Mouse (Mus musculus) WW6 (cell line): ENCODE data around the gene Riok1.

ENCODE experiments used
- DNase-seq: peaks from one replicate; pipeline ENCODE4 v3.0.0-alpha.2; 2013; ENCODE audit warnings: low read depth, low spot score

Gene Riok1

DNA sequence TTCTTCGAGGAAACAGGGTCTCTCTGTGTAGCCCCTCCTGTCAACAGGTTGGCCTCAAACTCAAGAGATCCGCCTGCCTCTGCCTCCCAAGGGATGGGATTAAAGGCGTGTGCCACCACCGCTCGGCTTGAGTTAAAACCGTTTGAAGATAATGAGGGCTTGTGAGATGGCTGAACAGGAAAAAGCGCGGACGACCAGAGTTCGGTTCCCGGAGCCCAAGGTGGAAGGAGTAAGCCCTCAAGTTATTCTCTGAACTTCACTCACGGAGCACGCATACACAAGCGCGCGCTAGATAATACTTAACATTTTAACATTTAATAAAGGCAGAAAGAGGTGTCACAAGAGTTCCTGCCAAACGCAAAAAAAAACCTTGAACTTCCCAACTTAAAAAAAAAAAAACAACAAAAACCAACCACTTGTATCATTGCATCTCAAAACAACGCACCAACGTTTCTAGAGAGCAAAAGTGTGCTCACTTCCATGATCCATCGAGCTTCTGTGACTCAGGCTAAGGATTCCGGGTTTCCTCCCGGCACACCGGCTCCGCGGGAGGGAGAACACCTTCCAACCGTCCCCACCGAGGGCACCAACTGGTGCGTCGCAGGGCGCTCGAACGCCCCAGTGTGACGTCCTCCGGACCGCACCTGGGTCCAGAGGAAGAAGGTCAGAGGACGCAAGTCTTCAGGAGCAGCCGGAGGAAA is at the start of gene Riok1:
Gene Riok1 (plus strand): TSS at position 653 of the 701 bp plus-strand sequence.
- DNase-seq: no peak

DNA sequence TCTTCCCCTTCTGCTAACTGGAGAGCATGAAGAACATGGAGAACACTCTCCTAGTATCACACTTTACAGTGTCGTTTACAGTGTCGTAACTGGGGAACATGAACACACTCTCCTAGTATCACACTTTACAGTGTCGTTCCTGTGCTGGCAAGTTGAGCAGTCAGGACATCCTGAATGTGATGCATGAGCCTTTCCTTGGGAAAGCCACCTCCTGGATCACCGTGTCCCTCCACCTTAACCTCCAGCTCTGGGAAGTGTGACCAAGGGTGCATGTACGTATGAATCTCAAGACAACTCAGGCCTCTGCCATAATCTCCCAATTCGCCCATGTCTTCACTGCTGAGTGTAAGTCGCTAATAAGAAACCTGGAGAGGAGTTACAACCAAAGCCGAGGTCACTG is 47.1 kb upstream of the Riok1 start:
- no peak for DNase-seq

DNA sequence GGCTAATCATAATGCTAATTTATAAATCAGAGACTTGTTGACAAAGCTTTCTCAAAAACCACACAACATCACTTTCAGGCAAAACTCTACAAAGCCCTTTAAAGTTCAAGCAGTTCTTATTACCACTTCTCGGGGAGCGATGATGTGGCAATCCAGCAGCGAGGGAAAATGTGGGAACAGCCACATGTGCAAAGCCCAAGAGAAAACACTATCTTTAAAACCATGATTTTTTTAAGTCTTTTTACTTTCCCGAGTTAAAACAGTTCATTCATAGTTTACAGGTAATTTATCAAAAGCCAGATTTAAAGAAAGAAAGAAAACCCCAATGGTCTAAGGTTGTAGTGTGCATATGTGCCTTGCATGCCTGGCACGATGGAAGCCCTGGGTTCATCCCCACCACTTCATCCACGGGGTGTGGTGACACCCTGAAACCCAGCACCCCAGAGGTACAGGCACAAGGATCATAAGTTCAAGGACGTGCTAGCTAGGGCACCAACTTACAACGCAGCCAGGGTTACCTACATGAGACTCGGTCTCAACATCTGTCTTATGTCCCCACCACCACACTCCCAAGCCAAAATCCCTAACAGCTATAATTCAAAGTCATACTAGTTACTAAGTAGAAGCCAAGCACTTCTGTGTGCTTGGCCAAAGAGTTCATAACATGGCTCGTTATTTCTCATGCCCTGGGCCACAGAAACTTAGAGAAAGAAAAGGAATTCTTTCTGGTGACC is 44.0 kb upstream of the Riok1 start:
- no peak for DNase-seq

GRCm38 (mm10) chr13:37993376-37993703 is 43.5 kb upstream of the Riok1 start:
- no peak for DNase-seq

DNA sequence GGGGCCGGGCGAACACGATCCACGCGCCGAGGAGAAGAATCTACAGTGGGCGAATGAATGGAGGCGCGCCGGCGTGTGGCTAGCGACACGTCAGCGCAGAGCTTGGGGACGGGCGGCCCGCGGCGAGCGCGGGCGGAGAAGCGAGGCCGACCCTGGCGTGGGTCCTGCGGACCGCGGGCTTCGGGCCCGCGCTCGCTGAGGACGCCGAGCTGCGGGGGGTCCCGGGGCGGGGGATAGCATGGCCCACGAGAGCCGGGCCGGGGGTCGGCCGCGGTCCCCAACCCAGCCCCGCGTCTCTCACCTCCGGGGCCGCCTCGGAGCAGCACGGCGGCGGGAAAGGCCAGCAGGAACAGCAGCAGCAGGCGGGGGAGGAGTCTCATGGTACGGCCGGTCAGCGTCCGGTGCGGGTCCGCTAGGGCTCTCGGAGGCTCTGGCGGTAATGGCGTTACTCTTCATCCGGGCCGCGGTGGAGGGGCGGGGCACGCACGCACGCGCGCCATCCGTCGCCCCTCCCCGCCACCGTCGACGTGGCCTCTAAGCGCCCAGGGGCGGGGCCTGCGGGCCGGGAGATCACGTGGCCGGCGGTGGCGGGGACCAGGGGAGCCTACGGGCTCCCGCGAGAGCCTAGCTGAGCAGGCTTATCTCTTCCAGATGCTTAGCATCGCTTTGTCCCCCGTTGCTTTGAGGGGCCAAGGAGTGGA is 42.9 kb upstream of the Riok1 start, which contains the start of gene Ssr1:
Gene Ssr1 (minus strand): TSS at position 514 of the 701 bp plus-strand sequence.
- peak; percentile 87 for DNase-seq

- DNase-seq: no peak
Measured at GRCm38 (mm10) chr13:37994405-37994749, 42.4 kb upstream of the Riok1 start.

DNA sequence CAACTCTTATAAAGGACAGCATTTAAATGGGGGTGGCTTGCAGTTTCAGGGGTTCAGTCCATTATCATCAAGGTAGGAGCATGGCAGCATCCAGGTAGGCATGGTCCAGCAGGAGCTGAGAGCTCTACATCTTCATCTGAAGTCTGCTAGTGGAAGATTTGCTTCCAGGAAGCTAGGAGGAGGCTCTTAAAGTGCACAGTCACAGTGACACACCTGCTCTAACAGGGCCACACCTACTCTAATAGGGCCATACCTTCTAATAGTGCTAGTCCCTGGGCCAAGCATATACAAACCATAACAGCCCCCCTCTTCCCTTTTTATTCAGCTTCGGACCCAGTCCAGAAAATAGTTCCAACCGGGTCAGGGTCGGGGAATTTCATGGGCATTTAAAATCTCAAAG is 37.1 kb upstream of the Riok1 start:
- DNase-seq: no peak

GRCm38 (mm10) chr13:38002461-38002860 is 34.3 kb upstream of the Riok1 start:
- no peak for DNase-seq

DNA sequence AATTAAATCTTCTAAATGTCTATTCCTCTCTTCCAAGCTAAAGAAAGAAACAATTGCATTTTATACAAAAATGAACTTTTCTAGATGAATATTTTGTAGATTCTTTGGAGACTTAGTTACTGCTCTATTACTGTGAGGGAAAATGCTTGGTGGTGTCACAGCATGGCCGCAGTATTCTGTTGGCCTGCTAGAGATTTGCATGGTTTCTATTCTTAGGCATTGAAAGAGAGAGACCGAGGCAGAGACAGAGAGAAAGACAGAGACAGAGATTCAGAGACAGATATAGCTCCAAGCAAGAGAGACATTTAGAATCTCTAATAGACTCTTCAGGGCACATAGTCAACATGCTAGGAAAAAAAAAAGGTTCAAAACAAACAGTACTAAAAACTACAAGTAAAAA is 28.8 kb upstream of the Riok1 start:
- no peak for DNase-seq

- no peak for DNase-seq
Measured at GRCm38 (mm10) chr13:38009721-38010408, 26.9 kb upstream of the Riok1 start.

GRCm38 (mm10) chr13:38010444-38010910 is 26.3 kb upstream of the Riok1 start:
- DNase-seq: no peak

DNA sequence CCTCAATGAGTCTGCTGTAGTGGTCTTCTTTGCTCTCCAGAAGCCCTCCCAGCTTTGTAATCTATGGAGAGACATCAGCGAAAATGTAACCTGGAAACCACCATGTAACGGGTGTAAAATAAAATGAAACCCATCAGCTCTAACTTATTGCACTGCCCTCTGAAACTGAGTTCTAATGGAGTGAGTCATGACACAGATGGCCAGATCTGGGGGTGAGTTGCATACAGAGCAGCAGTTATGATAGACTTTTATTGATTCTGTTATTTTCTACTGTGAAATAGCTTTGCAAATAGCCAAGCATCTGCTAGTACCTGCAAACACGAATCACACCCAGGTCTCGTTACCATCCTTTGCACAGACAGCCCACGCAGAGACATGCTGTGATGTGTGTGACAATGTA is 24.4 kb upstream of the Riok1 start:
- DNase-seq: no peak

DNA sequence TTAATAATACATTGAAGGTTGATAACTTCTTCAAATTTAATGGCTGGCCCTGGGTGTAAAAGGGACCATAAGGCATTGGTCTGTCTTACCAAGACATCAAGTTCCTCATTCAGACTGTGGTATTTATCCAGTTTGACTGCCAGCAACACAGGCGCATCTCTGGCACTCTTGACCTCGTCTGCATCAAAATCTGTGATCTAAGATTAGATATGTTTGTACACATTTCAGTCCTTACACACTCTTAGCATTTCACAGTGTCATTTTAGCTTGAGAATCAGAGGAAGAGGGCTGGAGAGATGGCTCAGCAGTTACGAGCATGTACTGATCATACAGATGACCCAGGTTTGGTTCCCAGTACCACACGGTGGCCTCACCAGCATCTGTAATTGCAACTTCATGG is 21.2 kb upstream of the Riok1 start:
- no peak for DNase-seq

GRCm38 (mm10) chr13:38018791-38019190 is 18.0 kb upstream of the Riok1 start:
- no peak for DNase-seq

- DNase-seq: no peak
Measured at GRCm38 (mm10) chr13:38025874-38026273, 10.9 kb upstream of the Riok1 start.

DNA sequence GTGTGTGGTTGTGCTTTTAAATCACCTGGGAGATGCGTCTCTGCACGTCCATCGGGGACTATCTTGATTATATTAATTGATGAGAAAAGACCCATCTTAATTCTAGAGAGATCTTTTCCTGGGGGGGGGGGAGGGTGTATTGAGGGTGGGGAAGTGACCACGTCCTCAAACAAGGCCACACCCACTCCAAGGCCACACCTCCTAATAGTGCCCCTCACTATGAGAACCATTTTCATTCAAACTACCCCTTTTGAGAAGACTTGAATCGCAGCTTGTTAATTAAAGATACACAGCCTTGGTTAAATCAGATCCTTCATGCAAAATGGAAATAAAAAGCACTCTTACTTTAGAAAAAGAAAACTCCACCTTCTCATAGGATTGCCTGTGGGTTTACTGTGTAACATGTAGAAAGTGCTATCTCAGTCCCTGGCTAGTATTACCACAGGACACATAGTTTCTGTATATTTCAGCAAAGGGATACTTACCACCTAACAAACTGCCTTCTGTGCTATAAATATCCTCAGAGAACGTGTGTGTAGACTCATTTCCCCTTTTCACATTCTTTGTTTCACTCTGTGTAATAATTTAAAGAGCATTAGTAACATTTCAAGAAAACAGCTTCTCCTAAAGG is 9.1 kb upstream of the Riok1 start:
- no peak for DNase-seq

DNA sequence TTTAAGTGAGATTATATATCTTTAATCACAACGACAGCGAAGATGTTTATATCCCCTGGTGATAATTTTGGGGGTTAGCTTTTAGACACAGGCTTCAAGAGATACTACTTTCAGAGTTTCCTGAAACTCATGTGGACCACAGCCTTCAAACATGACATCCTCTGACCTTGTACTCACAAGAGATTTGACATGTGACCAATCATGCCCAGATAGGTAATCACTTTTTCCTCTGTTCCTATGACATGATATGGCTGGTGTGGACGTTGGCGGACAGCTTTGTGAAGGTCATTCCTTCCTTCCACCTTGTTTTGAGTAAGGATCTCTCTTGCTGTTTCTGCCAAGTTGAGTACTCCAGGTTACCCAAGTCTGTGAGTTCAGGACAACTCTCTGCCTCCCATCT is 8.4 kb upstream of the Riok1 start:
- no peak for DNase-seq

DNA sequence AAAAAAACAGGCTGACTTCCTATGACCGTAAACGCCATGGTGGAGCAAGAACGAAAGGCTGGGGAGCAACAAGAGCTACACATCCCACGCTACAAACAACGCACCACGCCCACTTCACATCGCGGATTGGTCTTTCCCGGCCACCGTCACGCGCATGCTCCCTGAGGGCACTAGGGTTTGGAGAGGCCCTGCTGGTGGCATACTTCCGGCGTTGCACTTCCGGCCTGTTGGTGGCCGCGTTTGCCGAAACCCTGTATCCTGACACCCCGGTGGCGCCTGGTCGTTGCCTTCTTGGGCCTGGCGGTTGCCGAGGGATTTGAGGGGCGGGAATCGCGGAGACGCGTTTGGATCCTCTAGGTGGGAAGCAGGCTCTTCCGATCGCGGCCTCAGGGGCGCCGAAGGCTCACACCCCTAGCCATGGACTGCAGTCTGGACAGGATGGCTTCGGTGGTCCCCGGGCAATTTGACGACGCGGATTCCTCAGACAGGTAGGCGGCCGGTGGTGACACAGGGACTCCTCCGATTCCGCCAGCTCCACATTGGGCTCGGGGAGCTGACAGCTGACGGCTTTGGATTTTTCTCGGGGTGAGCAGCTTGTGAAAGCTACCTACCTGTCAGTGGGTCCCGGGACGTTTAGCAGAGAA is 371 bp downstream of the Riok1 start, which contains the start of gene Cage1:
Gene Cage1 (minus strand): TSS at position 26 of the 644 bp plus-strand sequence.
- peak; percentile 94 for DNase-seq

- no peak for DNase-seq
Measured at GRCm38 (mm10) chr13:38037811-38038210, 1.0 kb downstream of the Riok1 start.

- no peak for DNase-seq
Measured at GRCm38 (mm10) chr13:38049888-38050287, 13.1 kb downstream of the Riok1 start.

DNA sequence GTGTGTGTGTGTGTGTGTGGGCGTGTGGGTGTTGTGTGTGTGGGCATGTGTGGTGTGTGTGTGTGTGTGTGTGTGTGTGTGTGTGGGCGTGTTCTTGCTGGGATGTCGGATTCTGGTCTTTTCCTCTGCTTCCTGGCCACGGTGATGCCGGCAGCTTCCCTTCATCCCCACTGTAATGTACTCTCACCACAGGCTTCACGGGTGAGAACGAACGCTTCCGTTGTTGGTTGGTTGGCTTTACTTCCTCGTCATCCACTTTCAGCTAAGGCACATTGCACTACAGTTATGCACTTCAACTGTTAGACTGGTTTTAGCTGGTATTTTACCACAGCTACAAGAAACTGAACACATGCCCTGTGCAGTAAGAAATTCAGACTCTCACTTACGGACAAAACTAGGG is 25.9 kb downstream of the Riok1 start:
- no peak for DNase-seq
